In genomic region chr5:115040756-115041155, GRCm38 (mm10) we compare ENCODE assay signal across 7 mouse cellular contexts. TPM values are rescaled to one million over a fixed set of nuclear protein-coding genes. Genes with fewer than 3 reads are reported as not detected.
DNase-seq lines count a peak whose midpoint lies in the region; ATAC-seq lines count a peak whose summit lies in the region.

No protein-coding gene starts in this region.

- no peak overlapping the region for H3K27ac ChIP-seq in kidney, embryonic 15.5 days
- H3K27ac ChIP-seq in intestine, embryonic 16.5 days (ENCODE audit: low read length), result no peak overlapping the region

- no peaks in the 10 kb centered on the region for H3K27me3 ChIP-seq in kidney, embryonic 15.5 days
- no peaks in the 10 kb centered on the region for H3K27me3 ChIP-seq in intestine, embryonic 16.5 days (replicated peaks; ENCODE audit: control insufficient read depth, insufficient read depth, low read length)

- WGBS in kidney, embryonic 15.5 days, result 66% methylated on average over 4 of the region's 4 CpGs
- WGBS in intestine, embryonic 16.5 days, result 61% methylated on average over 4 of the region's 4 CpGs

- no peak overlapping the region for H3K9ac ChIP-seq in kidney, embryonic 15.5 days
- H3K9ac ChIP-seq in intestine, embryonic 16.5 days (ENCODE audit: low read depth, low read length), result no peak overlapping the region

- DNase-seq in kidney, adult 8-10 months, result peak; percentile 36 to 42
- DNase-seq in cerebellum, adult 18-20 months, result peak; percentile 64 to 84
- DNase-seq in fibroblast of lung, adult 2 months (ENCODE audit: low read depth), result peak; percentile 54
- DNase-seq in kidney, postnatal 36 days, result peak; percentile 55 to 65
- no peak for DNase-seq in neural tube, embryonic 10.5 days (ENCODE audit: extremely low spot score, low spot score)

- H3K9me3 ChIP-seq in kidney, embryonic 15.5 days (replicated peaks), result no peaks in the 10 kb centered on the region
- no peaks in the 10 kb centered on the region for H3K9me3 ChIP-seq in intestine, embryonic 16.5 days (ENCODE audit: control insufficient read depth, low read length)

- no peak overlapping the region for H3K4me2 ChIP-seq in kidney, embryonic 15.5 days
- H3K4me2 ChIP-seq in intestine, embryonic 16.5 days (ENCODE audit: low read depth, low read length), result no peak overlapping the region

- no peak overlapping the region for H3K4me3 ChIP-seq in kidney, embryonic 15.5 days (replicated peaks)
- H3K4me3 ChIP-seq in intestine, embryonic 16.5 days (ENCODE audit: low read length), result no peak overlapping the region

- H3K4me1 ChIP-seq in kidney, embryonic 15.5 days, result 0 out of 2 replicates have a peak, but pooled peaks cover 2% of the 10 kb centered on the region
- 0 out of 2 replicates have a peak, but pooled peaks cover 3% of the 10 kb centered on the region for H3K4me1 ChIP-seq in intestine, embryonic 16.5 days (ENCODE audit: control insufficient read depth, insufficient read depth, low read length)

- peaks cover 8% of the 10 kb centered on the region; the same call in 1 of the 2 replicates for H3K36me3 ChIP-seq in kidney, embryonic 15.5 days
- no peaks in the 10 kb centered on the region for H3K36me3 ChIP-seq in intestine, embryonic 16.5 days (ENCODE audit: control insufficient read depth, insufficient read depth, low read length)

- no peak for ATAC-seq in kidney, embryonic 15.5 days (replicated peaks; ENCODE audit: low FRiP score)
- no peak for ATAC-seq in intestine, embryonic 16.5 days

RNA-seq across cellular contexts. Expression of gene Sppl3, which starts 29.8 kb away (rescaled TPM):
- 13.6 and 14.8 TPM in 2 replicates for polyA plus RNA-seq in kidney, embryonic 15.5 days (2015; fragmentation: Nextera tagmentation; extraction: Ambion mirVana)
- polyA plus RNA-seq in intestine, embryonic 16.5 days (2015; fragmentation: Nextera tagmentation; extraction: Ambion mirVana), result 8.1 and 8.6 TPM in 2 replicates

RNA-seq across cellular contexts. Expression of gene Gm10401, which starts 57.3 kb away (rescaled TPM):
- polyA plus RNA-seq in kidney, embryonic 15.5 days (2015; fragmentation: Nextera tagmentation; extraction: Ambion mirVana), result 33.0 and 34.2 TPM in 2 replicates
- polyA plus RNA-seq in intestine, embryonic 16.5 days (2015; fragmentation: Nextera tagmentation; extraction: Ambion mirVana), result 17.6 and 22.0 TPM in 2 replicates
